Mouse (Mus musculus) inflammation-experienced regulatory T-cells, adult 16 weeks (primary cell): ENCODE results near the gene Trio. TPM values are rescaled to one million over a fixed set of nuclear protein-coding genes. Genes with fewer than 3 reads are reported as not detected.

Experiments used
- polyA plus RNA-seq: library from polyadenylated mRNA; unstranded; fragments of 100-300 nt; shearing (Covaris generic); gene quantifications from one replicate; pipeline ENCODE4 v1.2.1, GENCODE M21; 2017

Trio gene
- polyA plus RNA-seq = 4.3 TPM

GRCm38 (mm10) chr15:28025447-28026166 lies at the start of gene Trio:
Trio (minus strand) TSS chr15:28025848.

GRCm38 (mm10) chr15:27681419-27682187 lies 344.0 kb downstream of the Trio start, which contains the start of gene Otulinl:
Otulinl (minus strand) TSS chr15:27681579.

Other genes with a start within 250 kb of the Trio start
- not detected for gene Dnah5, start 177.9 kb upstream of the Trio start, polyA plus RNA-seq